In genomic region chr10:3993365-3994102, GRCm38 (mm10) we compare ENCODE assay signal across 19 mouse cellular contexts. TPM values are rescaled to one million over a fixed set of nuclear protein-coding genes. Genes with fewer than 3 reads are reported as not detected.
DNase-seq lines count a peak whose midpoint lies in the region; ATAC-seq lines count a peak whose summit lies in the region.
"Had no signal": no experiment of that assay in that cellular context is flagged by ENCODE, and none has a peak within 500 bp of the region (broad histone marks: within the 10 kb centered on the region; RNA-seq: fewer than 3 reads in every experiment).

No protein-coding gene starts in this region.

- 90% methylated on average over 8 of the region's 8 CpGs for WGBS in kidney, embryonic 15.5 days
- 89% methylated on average over 8 of the region's 8 CpGs for WGBS in kidney, embryonic 16.5 days

- no peaks in the 10 kb centered on the region for H3K9me3 ChIP-seq in kidney, embryonic 15.5 days (replicated peaks)
- H3K9me3 ChIP-seq in kidney, embryonic 16.5 days (ENCODE audit: low read length), result no peaks in the 10 kb centered on the region
- H3K9me3 ChIP-seq: embryonic facial prominence, embryonic 12.5 days; forebrain, embryonic 10.5 days; lung, embryonic 15.5 days had no signal

- no peak overlapping the region for H3K27ac ChIP-seq in kidney, embryonic 15.5 days
- no peak overlapping the region for H3K27ac ChIP-seq in kidney, embryonic 16.5 days (ENCODE audit: low read length)
- H3K27ac ChIP-seq: embryonic facial prominence, embryonic 12.5 days; forebrain, embryonic 10.5 days; hindbrain, embryonic 14.5 days; lung, embryonic 15.5 days had no signal

- 0 out of 2 replicates have a peak, but pooled peaks cover 7% of the 10 kb centered on the region for H3K4me1 ChIP-seq in kidney, embryonic 15.5 days
- H3K4me1 ChIP-seq in kidney, embryonic 16.5 days (ENCODE audit: insufficient read depth, low read length), result 0 out of 2 replicates have a peak, but pooled peaks cover 7% of the 10 kb centered on the region
- H3K4me1 ChIP-seq: embryonic facial prominence, embryonic 12.5 days; forebrain, embryonic 10.5 days; lung, embryonic 15.5 days had no signal

- H3K27me3 ChIP-seq in kidney, embryonic 15.5 days, result no peaks in the 10 kb centered on the region
- no peaks in the 10 kb centered on the region for H3K27me3 ChIP-seq in kidney, embryonic 16.5 days (ENCODE audit: insufficient read depth, low read length)
- H3K27me3 ChIP-seq: CH12.LX; embryonic facial prominence, embryonic 12.5 days; lung, embryonic 15.5 days had no signal

- H3K4me2 ChIP-seq in kidney, embryonic 15.5 days, result no peak overlapping the region
- H3K4me2 ChIP-seq in kidney, embryonic 16.5 days (replicated peaks; ENCODE audit: low read depth, low read length), result no peak overlapping the region
- H3K4me2 ChIP-seq: embryonic facial prominence, embryonic 12.5 days; hindbrain, embryonic 14.5 days; lung, embryonic 15.5 days had no signal

- peaks cover 50% of the 10 kb centered on the region for H3K36me3 ChIP-seq in kidney, embryonic 15.5 days
- peaks cover 22% of the 10 kb centered on the region for H3K36me3 ChIP-seq in kidney, embryonic 16.5 days (ENCODE audit: insufficient read depth, low read length)

- H3K4me3 ChIP-seq in kidney, embryonic 15.5 days (replicated peaks), result no peak overlapping the region
- H3K4me3 ChIP-seq in kidney, embryonic 16.5 days (ENCODE audit: low read length), result no peak overlapping the region
- H3K4me3 ChIP-seq: embryonic facial prominence, embryonic 12.5 days; forebrain, embryonic 10.5 days; lung, embryonic 15.5 days had no signal

- DNase-seq in c-Kit-positive CD71-positive TER-119-negative erythroid progenitor cells, embryonic 14.5 days (ENCODE audit: low read depth), result peak; percentile 57
- peak; percentile 78 for DNase-seq in liver
- no peak for DNase-seq in cerebellum, postnatal 4 days (ENCODE audit: low spot score in 2 of 2)
- DNase-seq in ovary, postnatal 10 days (ENCODE audit: low spot score), result no peak
- DNase-seq in cerebellum, adult 8-10 months, result no peak
- DNase-seq: cerebellum, adult 11 months; cerebellum, postnatal 25 days; gastrocnemius, postnatal 14 days; kidney, adult 11 months; kidney, postnatal 25 days; right cerebral cortex, postnatal 25 days had no signal

- H3K9ac ChIP-seq in kidney, embryonic 15.5 days, result no peak overlapping the region
- no peak overlapping the region for H3K9ac ChIP-seq in kidney, embryonic 16.5 days (replicated peaks; ENCODE audit: low read length)
- H3K9ac ChIP-seq: embryonic facial prominence, embryonic 12.5 days; hindbrain, embryonic 14.5 days; lung, embryonic 15.5 days had no signal

- ATAC-seq in kidney, embryonic 15.5 days (replicated peaks; ENCODE audit: low FRiP score), result peak; percentile 65; the same call in 1 of the 2 replicates
- ATAC-seq in kidney, embryonic 16.5 days (ENCODE audit: low FRiP score, low TSS enrichment), result no peak
- peak; percentile 84 for ATAC-seq in megakaryocyte progenitor cell, adult 5-6 weeks (replicated peaks; ENCODE audit: poor library complexity)

RNA-seq across cellular contexts. Expression of gene Mthfd1l, which starts 20.6 kb away (rescaled TPM):
- polyA plus RNA-seq in kidney, embryonic 15.5 days (2015; fragmentation: Nextera tagmentation; extraction: Ambion mirVana), result 17.1 and 18.4 TPM in 2 replicates
- 16.7 and 18.0 TPM in 2 replicates for polyA plus RNA-seq in kidney, embryonic 16.5 days (2015; fragmentation: Nextera tagmentation; extraction: Ambion mirVana)
- total RNA-seq in megakaryocyte progenitor cell, adult 5-6 weeks (2015), result 38.1 and 39.4 TPM in 2 replicates
- total RNA-seq in megakaryocyte progenitor cell, adult 5-6 weeks (2017), result 99.8 and 149 TPM in 2 replicates

Comparison
In these comparisons a context has a peak if more than half of its experiments do, and no peak if none do; other contexts are left out.
1. DNase-seq: peak in c-Kit-positive CD71-positive TER-119-negative erythroid progenitor cells, embryonic 14.5 days (single experiment) and liver (single experiment); none in cerebellum, postnatal 4 days (0 of 2), ovary, postnatal 10 days (single experiment) and cerebellum, adult 8-10 months (single experiment).